Mouse (Mus musculus) T-cell, adult 2 months (primary cell): ENCODE data around the gene Spata2l.
"Not testable (repeated sequence)": the region's sequence is repeated elsewhere in the genome, so short reads cannot be mapped to it uniquely, and the experiment has no call there.

Source experiments
- DNase-seq: peaks from one replicate; pipeline ENCODE4 v3.0.0; 2022; ENCODE audit warnings: low spot score

Gene Spata2l

GRCm38 (mm10) chr8:123247748-123248147 is 11.7 kb upstream of the Spata2l start:
- no peak for DNase-seq

- DNase-seq: no peak
Measured at GRCm38 (mm10) chr8:123245543-123245942, 9.5 kb upstream of the Spata2l start.

GRCm38 (mm10) chr8:123244382-123244781 is 8.3 kb upstream of the Spata2l start:
- DNase-seq: no peak

GRCm38 (mm10) chr8:123243053-123243452 is 7.0 kb upstream of the Spata2l start:
- DNase-seq: no peak

GRCm38 (mm10) chr8:123242107-123242923 is 6.3 kb upstream of the Spata2l start:
- no peak for DNase-seq

- DNase-seq: no peak
Measured at GRCm38 (mm10) chr8:123239398-123239797, 3.4 kb upstream of the Spata2l start.

GRCm38 (mm10) chr8:123234918-123235519 is 1.0 kb downstream of the Spata2l start:
- no peak for DNase-seq

- DNase-seq: no peak
Measured at GRCm38 (mm10) chr8:123233760-123234159, 2.3 kb downstream of the Spata2l start.

GRCm38 (mm10) chr8:123233300-123233699 is 2.7 kb downstream of the Spata2l start:
- DNase-seq: no peak

- DNase-seq: no peak
Measured at GRCm38 (mm10) chr8:123232553-123232952, 3.5 kb downstream of the Spata2l start.

- no peak for DNase-seq
Measured at GRCm38 (mm10) chr8:123231742-123232141, 4.3 kb downstream of the Spata2l start.

- DNase-seq: not testable (repeated sequence)
Measured at GRCm38 (mm10) chr8:123230326-123230725, 5.7 kb downstream of the Spata2l start.

- DNase-seq: no peak
Measured at GRCm38 (mm10) chr8:123228416-123228815, 7.6 kb downstream of the Spata2l start.

GRCm38 (mm10) chr8:123224278-123225266 is 11.5 kb downstream of the Spata2l start, which contains the start of gene Cdk10:
Gene Cdk10, plus strand, starts transcription at chr8:123224842.
- DNase-seq: peak; percentile 87

GRCm38 (mm10) chr8:123220917-123221316 is 15.1 kb downstream of the Spata2l start:
- DNase-seq: no peak

- DNase-seq: no peak
Measured at GRCm38 (mm10) chr8:123215430-123215829, 20.6 kb downstream of the Spata2l start.

- DNase-seq: no peak
Measured at GRCm38 (mm10) chr8:123213118-123213772, 22.8 kb downstream of the Spata2l start.

- peak; percentile 84 for DNase-seq
Measured at GRCm38 (mm10) chr8:123212321-123213117, 23.5 kb downstream of the Spata2l start, which contains the start of the genes Chmp1a and Spata33. Gene Chmp1a, minus strand, starts transcription at chr8:123212763. Gene Spata33, plus strand, starts transcription at chr8:123212832.

GRCm38 (mm10) chr8:123211876-123212275 is 24.2 kb downstream of the Spata2l start:
- no peak for DNase-seq

- DNase-seq: peak; percentile 53
Measured at GRCm38 (mm10) chr8:123203571-123203970, 32.5 kb downstream of the Spata2l start.

- peak; percentile 57 for DNase-seq
Measured at GRCm38 (mm10) chr8:123202288-123202687, 33.7 kb downstream of the Spata2l start.
